Mouse (Mus musculus): ENCODE measurements at regions not wholly inside any gene's neighbourhood (a gene's known extent, or its start where the extent isn't known, plus 50 kb on each side); places are given as distances from the start of the nearest gene placed in this dataset.
"Not testable (repeated sequence)": the region's sequence is repeated elsewhere in the genome, so short reads cannot be mapped to it uniquely, and the experiment has no call there.

DNA sequence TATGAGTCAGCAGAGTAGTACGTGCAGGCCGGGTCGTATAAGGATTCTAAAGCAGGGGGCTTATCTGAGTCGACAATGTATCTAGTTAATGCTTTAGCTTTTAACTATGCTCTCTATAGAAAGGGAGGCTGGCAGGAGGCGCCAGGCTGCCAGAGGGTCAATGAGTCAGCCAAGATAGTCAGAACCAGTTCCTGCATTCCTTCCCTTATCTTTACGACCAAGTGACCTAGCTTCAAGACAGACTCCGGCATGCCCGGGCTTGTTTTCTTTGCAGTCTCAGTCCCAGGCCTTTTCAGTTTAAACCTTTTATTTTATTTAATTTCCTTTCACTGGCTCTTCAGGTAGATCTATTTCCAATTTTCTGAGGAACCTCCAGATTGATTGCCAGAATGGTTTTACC is 374.0 kb upstream of the Nrxn1 start:
- no peak for DNase-seq (ENCODE audit: low spot score in 2 of 2)

DNA sequence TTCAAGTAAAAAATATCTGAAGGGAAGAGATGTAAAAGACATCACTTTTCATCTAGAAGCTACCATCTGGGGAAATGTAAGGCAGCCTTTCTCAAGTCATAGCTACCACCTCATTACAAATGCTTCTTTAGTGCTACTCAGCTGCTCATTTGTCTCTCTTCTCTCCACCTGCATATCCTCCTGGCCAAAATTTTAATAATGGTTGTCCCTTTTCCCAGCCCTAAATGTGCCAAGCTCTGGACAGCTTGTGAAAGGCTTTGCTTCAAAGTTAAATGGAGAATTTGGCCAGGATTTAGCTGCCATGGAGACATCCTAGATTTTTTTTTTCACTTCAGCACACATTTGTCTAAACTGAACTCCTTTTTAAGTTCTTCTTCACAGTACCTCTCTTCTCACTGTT is 358.8 kb upstream of the Nrxn1 start:
- DNase-seq (ENCODE audit: low spot score in 2 of 2), result peak; percentile 34 to 78
- intact Hi-C loops (cut with DNase I), result no loop called here

More for the DNA sequence above, 374.0 kb upstream of the Nrxn1 start:
- intact Hi-C loops (cut with DNase I), result no loop called here

- DNase-seq (ENCODE audit: low spot score in 2 of 2); intact Hi-C loops (cut with DNase I): not testable (repeated sequence)
These were observed 339.2 kb upstream of the Nrxn1 start for GRCm38 (mm10) chr17:91431780-91432720.

GRCm38 (mm10) chr17:91430351-91430750 is 337.5 kb upstream of the Nrxn1 start:
- no peak for DNase-seq (ENCODE audit: low spot score in 2 of 2)
- intact Hi-C loops (cut with DNase I), result no loop called here

DNA sequence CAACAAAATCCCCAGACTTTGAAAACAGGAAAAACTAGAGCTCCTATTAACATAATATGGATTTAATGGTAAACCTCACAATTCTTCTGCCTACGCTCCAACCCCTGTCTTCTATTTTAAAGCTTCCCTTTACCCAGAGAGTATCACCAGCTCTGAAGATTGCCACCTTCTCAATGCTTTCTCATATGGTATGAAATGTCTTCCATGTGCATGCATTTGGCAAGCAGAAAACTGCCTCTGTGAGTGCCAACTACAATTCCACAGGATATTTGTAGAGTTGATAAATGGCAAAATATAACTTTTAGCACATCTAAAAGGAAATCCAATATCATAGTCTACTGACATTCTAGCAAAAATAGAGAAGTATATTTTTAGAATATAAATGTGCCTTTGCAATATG is 332.2 kb upstream of the Nrxn1 start:
- peak; percentile 9 to 83 for DNase-seq (ENCODE audit: low spot score in 2 of 2)
- intact Hi-C loops (cut with DNase I), result loop anchor here (10.0 kb wide), 1 partner anchor 330 kb away; the partner anchor contains the start of gene Nrxn1

- DNase-seq (ENCODE audit: low spot score in 2 of 2), result no peak
- intact Hi-C loops (cut with DNase I), result no loop called here
These were observed 325.7 kb upstream of the Nrxn1 start for GRCm38 (mm10) chr17:91418582-91418981.

DNA sequence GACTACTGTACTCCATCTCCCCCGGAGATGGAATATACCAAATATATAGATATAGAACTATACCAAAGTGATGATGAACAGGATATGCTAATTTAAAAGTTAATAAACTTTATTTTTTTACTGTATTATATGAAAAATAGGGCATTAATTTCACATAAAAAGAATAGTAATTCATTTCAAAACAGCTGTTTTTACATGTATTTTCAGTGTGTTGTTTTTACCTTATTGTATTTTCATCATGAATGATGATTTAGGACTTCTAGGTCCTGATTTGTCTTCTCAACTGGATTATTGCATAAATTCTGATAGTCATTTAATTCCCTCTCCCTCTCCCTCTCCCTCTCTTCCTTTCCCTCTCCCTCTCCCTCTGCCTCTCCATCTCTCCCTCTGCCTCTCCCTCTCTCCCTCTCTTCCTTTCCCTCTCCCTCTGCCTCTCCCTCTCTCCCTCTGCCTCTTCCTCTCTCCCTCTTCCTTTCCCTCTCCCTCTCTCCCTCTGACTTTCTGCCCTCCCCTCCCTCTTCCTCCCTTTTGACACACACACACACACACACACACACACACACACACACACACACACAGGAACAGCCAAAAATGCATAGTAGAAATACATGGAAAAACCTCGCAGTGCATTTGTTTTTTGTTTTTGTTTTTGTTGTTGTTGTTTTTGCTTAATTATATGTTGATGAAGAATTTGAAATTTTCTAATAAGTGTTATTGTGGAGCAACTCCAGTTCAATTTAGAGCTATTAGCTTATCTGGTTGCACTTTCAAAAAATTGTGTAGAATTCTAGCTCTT is 298.3 kb upstream of the Nrxn1 start:
- no peak for DNase-seq (ENCODE audit: low spot score in 2 of 2)
- intact Hi-C loops (cut with DNase I), result no loop called here

GRCm38 (mm10) chr17:91389937-91390623 is 297.2 kb upstream of the Nrxn1 start:
- DNase-seq (ENCODE audit: low spot score in 2 of 2), result not testable (repeated sequence)

DNA sequence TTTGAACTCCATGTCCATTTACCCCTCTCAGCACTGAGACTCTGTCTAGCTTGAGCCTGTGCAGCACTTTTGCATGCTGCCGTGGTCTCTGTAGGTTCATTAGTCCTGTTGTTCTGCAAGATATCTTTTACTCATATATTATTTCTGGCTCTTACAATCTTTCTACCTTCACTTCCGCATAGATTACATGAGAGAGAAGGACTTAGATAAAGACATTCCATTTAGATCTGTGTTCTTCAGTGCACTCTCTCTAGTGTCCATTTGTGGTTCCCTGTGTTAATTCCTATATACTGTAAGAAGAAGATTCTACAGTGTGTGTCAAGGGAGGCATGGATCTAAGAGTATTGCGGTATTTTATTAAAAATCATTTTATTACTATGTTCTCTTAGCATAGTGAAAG is 295.6 kb upstream of the Nrxn1 start:
- no peak for DNase-seq (ENCODE audit: low spot score in 2 of 2)
- intact Hi-C loops (cut with DNase I), result no loop called here

More at GRCm38 (mm10) chr17:91389937-91390623, 297.2 kb upstream of the Nrxn1 start:
- intact Hi-C loops (cut with DNase I), result not testable (repeated sequence)

DNA sequence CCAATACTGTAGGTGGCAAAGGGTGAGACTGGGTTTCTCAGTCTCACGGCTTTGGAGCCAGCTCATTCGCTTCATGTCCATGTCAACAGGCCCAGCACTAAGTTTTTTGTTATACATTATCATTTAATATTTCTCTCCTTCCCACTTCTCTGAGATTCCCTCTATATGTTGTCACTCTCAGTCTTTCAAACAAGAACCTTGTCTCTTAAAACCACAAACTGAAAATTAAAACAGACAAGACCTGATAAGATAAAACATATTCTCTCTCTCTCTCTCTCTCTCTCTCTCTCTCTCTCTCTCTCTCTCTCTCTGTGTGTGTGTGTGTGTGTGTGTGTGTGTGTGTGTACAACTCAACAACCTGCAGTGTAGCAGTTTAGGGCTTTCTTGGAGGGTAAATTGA is 295.2 kb upstream of the Nrxn1 start:
- intact Hi-C loops (cut with DNase I), result no loop called here
- DNase-seq (ENCODE audit: low spot score in 2 of 2), result no peak

- DNase-seq (ENCODE audit: low spot score in 2 of 2), result peak; percentile 3 to 43
- intact Hi-C loops (cut with DNase I), result no loop called here
These were observed 293.1 kb upstream of the Nrxn1 start for GRCm38 (mm10) chr17:91385949-91386348.

GRCm38 (mm10) chr17:91368156-91368555 is 275.3 kb upstream of the Nrxn1 start:
- intact Hi-C loops (cut with DNase I), result no loop called here
- no peak for DNase-seq (ENCODE audit: low spot score in 2 of 2)

GRCm38 (mm10) chr17:91361261-91361660 is 268.4 kb upstream of the Nrxn1 start:
- no peak for DNase-seq (ENCODE audit: low spot score in 2 of 2)
- intact Hi-C loops (cut with DNase I), result no loop called here

DNA sequence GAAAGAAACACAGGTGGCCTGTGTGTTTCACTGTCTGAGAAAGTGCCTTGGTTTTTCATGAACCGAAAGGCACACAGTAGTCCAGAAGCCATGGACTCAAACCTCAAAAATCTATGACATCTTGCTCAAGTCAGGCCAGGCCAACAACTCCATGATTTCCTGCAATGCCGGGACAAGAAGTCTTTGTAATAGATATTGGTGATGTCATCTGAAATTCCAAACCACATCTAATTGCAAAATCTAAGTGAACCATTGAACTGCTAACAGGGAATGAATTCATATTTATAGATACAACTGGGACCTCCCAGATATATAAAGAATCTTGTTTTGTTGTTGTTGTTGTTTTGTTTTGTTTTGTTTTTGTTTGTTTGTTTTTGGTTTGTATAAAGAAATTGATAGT is 259.2 kb upstream of the Nrxn1 start:
- DNase-seq (ENCODE audit: low spot score in 2 of 2), result no peak
- intact Hi-C loops (cut with DNase I), result no loop called here

DNA sequence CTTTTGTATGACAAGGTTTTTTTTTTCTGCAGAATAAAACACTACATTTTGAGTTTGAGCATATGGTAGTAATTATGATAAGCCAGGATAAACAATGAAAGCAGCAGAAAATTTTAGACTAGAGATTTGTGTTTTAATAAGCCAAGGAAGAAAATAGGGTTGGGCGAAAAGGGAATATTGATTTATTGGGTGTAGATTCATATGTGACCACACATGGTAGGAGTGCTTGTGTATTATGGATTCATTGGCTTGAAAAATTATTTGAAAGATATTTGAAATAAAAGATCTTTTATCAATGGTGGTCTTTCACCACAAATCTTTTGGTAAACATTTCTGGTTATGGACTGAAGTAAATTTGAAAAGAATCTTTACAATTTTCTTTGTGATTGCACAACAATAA is 244.0 kb upstream of the Nrxn1 start:
- intact Hi-C loops (cut with DNase I), result no loop called here
- DNase-seq (ENCODE audit: low spot score in 2 of 2), result no peak

- intact Hi-C loops (cut with DNase I), result no loop called here
- DNase-seq (ENCODE audit: low spot score in 2 of 2), result no peak
These were observed 240.9 kb upstream of the Nrxn1 start for GRCm38 (mm10) chr17:91333790-91334189.

GRCm38 (mm10) chr17:91333202-91333601 is 240.3 kb upstream of the Nrxn1 start:
- no peak for DNase-seq (ENCODE audit: low spot score in 2 of 2)
- intact Hi-C loops (cut with DNase I), result no loop called here

DNA sequence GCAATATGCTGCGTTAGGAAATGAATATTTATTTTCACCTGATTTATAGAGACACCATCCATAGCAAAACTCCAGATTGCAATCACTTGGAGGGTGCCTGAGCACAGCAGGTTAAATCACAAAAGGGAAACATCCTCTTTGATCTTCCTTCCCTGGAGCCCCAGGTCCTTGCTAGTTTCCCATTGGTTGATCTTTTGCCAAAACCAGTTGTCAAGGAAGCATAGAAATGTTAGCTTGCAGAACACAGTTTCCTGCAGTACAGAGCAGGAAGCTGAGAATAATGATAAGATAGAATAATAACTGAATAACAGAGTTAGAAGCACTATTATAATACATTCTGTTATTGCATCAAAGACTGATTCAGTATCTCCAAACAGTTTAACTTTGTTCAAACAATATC is 231.5 kb upstream of the Nrxn1 start:
- intact Hi-C loops (cut with DNase I), result no loop called here
- DNase-seq (ENCODE audit: low spot score in 2 of 2), result no peak

DNA sequence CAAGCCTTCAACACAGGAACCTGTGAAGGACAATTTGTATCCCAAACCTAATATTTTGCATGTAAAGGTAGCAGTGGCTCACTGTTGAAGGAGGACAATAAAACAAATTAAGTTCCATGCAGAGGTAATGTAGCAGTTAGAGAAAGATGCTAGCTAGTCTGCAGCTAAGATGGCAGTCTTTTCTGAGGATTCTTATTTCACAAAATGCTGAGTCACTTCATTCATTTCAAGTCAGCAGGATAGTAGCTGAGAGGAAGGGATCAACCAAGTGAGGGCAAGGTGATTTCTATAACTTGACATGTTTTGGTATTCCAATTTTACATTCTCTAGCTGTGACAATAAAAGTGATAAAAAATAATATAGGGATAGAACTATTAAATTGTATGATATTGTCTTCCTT is 194.0 kb upstream of the Nrxn1 start:
- no peak for DNase-seq (ENCODE audit: low spot score in 2 of 2)
- intact Hi-C loops (cut with DNase I), result no loop called here

DNA sequence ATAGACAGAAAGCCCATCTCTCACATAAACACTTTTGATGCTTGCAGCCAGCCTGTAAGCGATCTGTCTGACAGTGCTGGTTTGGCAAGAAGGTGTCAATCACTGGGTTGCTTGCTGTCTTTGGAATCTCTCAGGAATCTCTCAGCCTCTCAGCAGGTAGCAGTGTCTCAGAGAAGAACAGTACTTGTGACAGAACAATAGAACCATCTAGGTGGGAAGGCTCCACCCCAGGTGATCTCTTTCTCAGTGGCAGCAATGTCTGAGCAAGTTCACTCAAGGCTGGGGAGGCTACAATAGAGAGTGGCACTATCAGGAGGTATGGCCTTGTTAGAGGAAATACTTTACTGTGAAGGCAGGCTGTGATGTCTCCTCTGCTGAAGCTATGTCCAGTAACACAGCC is 181.5 kb upstream of the Nrxn1 start:
- intact Hi-C loops (cut with DNase I), result no loop called here
- no peak for DNase-seq (ENCODE audit: low spot score in 2 of 2)
